Mouse (Mus musculus): ENCODE data around the gene Usp46. TPM values are rescaled to one million over a fixed set of nuclear protein-coding genes. Genes with fewer than 3 reads are reported as not detected.
A peak's percentile ranks its signal among the peaks of the same experiment; 100 is the strongest.
"Not testable (repeated sequence)": the region's sequence is repeated elsewhere in the genome, so short reads cannot be mapped to it uniquely, and the experiment has no call there.

Usp46 gene
- total RNA-seq, 1 experiment from 2014 or later: 5.8 TPM

GRCm38 (mm10) chr5:74077959-74078358 lies 9.7 kb upstream of the Usp46 start:
- no peak for ATAC-seq (replicated peaks; ENCODE audit: insufficient number of reproducible peaks, low FRiP score, low TSS enrichment, poor library complexity, severe bottlenecking)

- no peak for ATAC-seq (replicated peaks; ENCODE audit: insufficient number of reproducible peaks, low FRiP score, low TSS enrichment, poor library complexity, severe bottlenecking)
These were observed 8.5 kb upstream of the Usp46 start for GRCm38 (mm10) chr5:74076759-74077158.

GRCm38 (mm10) chr5:74070564-74070963 lies 2.3 kb upstream of the Usp46 start:
- not testable (repeated sequence) for ATAC-seq (replicated peaks; ENCODE audit: insufficient number of reproducible peaks, low FRiP score, low TSS enrichment, poor library complexity, severe bottlenecking)

GRCm38 (mm10) chr5:74068714-74069321 lies 587 bp upstream of the Usp46 start:
- ATAC-seq (replicated peaks; ENCODE audit: insufficient number of reproducible peaks, low FRiP score, low TSS enrichment, poor library complexity, severe bottlenecking): peak; percentile 33; the same call in 1 of the 2 replicates

GRCm38 (mm10) chr5:74067346-74067745 lies 885 bp downstream of the Usp46 start:
- ATAC-seq (replicated peaks; ENCODE audit: insufficient number of reproducible peaks, low FRiP score, low TSS enrichment, poor library complexity, severe bottlenecking): no peak

GRCm38 (mm10) chr5:74066416-74067115 lies 1.7 kb downstream of the Usp46 start:
- no peak for ATAC-seq (replicated peaks; ENCODE audit: insufficient number of reproducible peaks, low FRiP score, low TSS enrichment, poor library complexity, severe bottlenecking)

- no peak for ATAC-seq (replicated peaks; ENCODE audit: insufficient number of reproducible peaks, low FRiP score, low TSS enrichment, poor library complexity, severe bottlenecking)
These were observed 2.5 kb downstream of the Usp46 start for GRCm38 (mm10) chr5:74065565-74066275.

- ATAC-seq (replicated peaks; ENCODE audit: insufficient number of reproducible peaks, low FRiP score, low TSS enrichment, poor library complexity, severe bottlenecking): no peak
These were observed 3.4 kb downstream of the Usp46 start for GRCm38 (mm10) chr5:74064844-74065243.

- no peak for ATAC-seq (replicated peaks; ENCODE audit: insufficient number of reproducible peaks, low FRiP score, low TSS enrichment, poor library complexity, severe bottlenecking)
These were observed 4.9 kb downstream of the Usp46 start for GRCm38 (mm10) chr5:74063226-74063747.

- ATAC-seq (replicated peaks; ENCODE audit: insufficient number of reproducible peaks, low FRiP score, low TSS enrichment, poor library complexity, severe bottlenecking): no peak
These were observed 6.0 kb downstream of the Usp46 start for GRCm38 (mm10) chr5:74062266-74062665.

GRCm38 (mm10) chr5:74061408-74062047 lies 6.7 kb downstream of the Usp46 start:
- no peak for ATAC-seq (replicated peaks; ENCODE audit: insufficient number of reproducible peaks, low FRiP score, low TSS enrichment, poor library complexity, severe bottlenecking)

- ATAC-seq (replicated peaks; ENCODE audit: insufficient number of reproducible peaks, low FRiP score, low TSS enrichment, poor library complexity, severe bottlenecking): no peak
These were observed 15.9 kb downstream of the Usp46 start for GRCm38 (mm10) chr5:74052171-74052909.

GRCm38 (mm10) chr5:74051394-74052170 lies 16.6 kb downstream of the Usp46 start:
- ATAC-seq (replicated peaks; ENCODE audit: insufficient number of reproducible peaks, low FRiP score, low TSS enrichment, poor library complexity, severe bottlenecking): no peak

- no peak for ATAC-seq (replicated peaks; ENCODE audit: insufficient number of reproducible peaks, low FRiP score, low TSS enrichment, poor library complexity, severe bottlenecking)
These were observed 17.3 kb downstream of the Usp46 start for GRCm38 (mm10) chr5:74050903-74051302.

- ATAC-seq (replicated peaks; ENCODE audit: insufficient number of reproducible peaks, low FRiP score, low TSS enrichment, poor library complexity, severe bottlenecking): no peak
These were observed 19.3 kb downstream of the Usp46 start for GRCm38 (mm10) chr5:74048846-74049495.

GRCm38 (mm10) chr5:74044591-74044990 lies 23.6 kb downstream of the Usp46 start:
- ATAC-seq (replicated peaks; ENCODE audit: insufficient number of reproducible peaks, low FRiP score, low TSS enrichment, poor library complexity, severe bottlenecking): no peak

GRCm38 (mm10) chr5:74042796-74043340 lies 25.4 kb downstream of the Usp46 start:
- ATAC-seq (replicated peaks; ENCODE audit: insufficient number of reproducible peaks, low FRiP score, low TSS enrichment, poor library complexity, severe bottlenecking): no peak

All from monocyte, adult 5-6 weeks (primary cell).